Mouse (Mus musculus) liver, postnatal 0 days (tissue): ENCODE measurements around the gene Abr.

ENCODE experiments used
- CTCF ChIP-seq: sonication (generic); IDR thresholded peaks from 2 replicates; pipeline ENCODE4 v1.5.1; 2016; ENCODE audit warnings: antibody characterized with exemption, low read depth
- EP300 ChIP-seq: IDR thresholded peaks from 2 replicates; pipeline ENCODE4 v1.6.1; 2016; ENCODE audit warnings: antibody characterized with exemption, low read depth, mild to moderate bottlenecking

DNA sequence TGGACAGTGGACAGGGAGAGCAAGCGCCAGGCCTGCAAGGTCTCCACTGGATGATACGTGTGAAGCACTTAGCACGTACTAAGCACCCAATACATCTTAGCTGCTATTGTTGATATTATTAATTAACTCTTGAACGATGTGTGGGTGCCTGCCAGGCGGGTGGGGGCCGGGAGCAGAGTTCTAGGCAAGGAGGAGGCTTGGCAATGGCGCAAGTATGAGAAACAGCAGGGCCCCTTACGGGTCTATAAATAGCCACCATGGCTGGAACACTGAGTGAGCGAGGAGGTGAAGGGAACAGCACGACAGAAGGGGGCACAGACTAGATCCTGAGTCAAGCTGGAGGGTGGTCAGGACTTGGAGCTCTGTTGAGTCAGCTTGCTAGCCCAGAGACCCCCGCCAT is 107.0 kb downstream of the Abr start:
- TF ChIP-seq CTCF (no peak), EP300 (no peak)
